Mouse (Mus musculus) C2C12 (cell line): ENCODE measurements around the gene Pde7b.

ENCODE experiments used
- CTCF ChIP-seq: IDR thresholded peaks from one replicate; pipeline ENCODE4 v1.5.1; 2011; ENCODE audit not compliant: control insufficient read depth, insufficient read depth, insufficient read length
- MYOG ChIP-seq: IDR thresholded peaks from one replicate; pipeline ENCODE4 v1.6.1; 2011; ENCODE audit not compliant: control insufficient read depth, insufficient read length; ENCODE audit errors: extremely low read depth

- TF ChIP-seq CTCF: no peak
- TF ChIP-seq MYOG: no peak
Observed at GRCm38 (mm10) chr10:20380798-20381197, 344.1 kb downstream of the Pde7b start.
